Mouse (Mus musculus) layer of hippocampus, postnatal 10 days (tissue): Measurements from ENCODE around the gene Lgals3bp. TPM values are rescaled to one million over a fixed set of nuclear protein-coding genes. Genes with fewer than 3 reads are reported as not detected.

ENCODE experiments used
- DNase-seq, 2 experiments: peaks; one replicate each; pipeline ENCODE4 v3.0.0; 2021; ENCODE audit warnings: low spot score in 2 of 2
- total RNA-seq, 2 experiments: library from RNA; stranded (reverse); gene quantifications; 2 replicates each; pipeline ENCODE4 v1.2.3; 2021

Lgals3bp gene
- total RNA-seq, 2 experiments from 2014 or later: 9.3 to 10.7 TPM

GRCm38 (mm10) chr11:118424621-118425335 is 22.9 kb upstream of the Lgals3bp start:
- DNase-seq: no peak

- DNase-seq: peak; percentile 87
Measured at GRCm38 (mm10) chr11:118423266-118423971, 21.5 kb upstream of the Lgals3bp start.

- DNase-seq: no peak
Measured at GRCm38 (mm10) chr11:118420261-118420660, 18.4 kb upstream of the Lgals3bp start.

GRCm38 (mm10) chr11:118418834-118419504 is 17.1 kb upstream of the Lgals3bp start, which contains the start of gene Cant1:
Gene Cant1 (minus strand): TSS chr11:118419086.
- DNase-seq: peak; percentile 97

- DNase-seq: no peak
Measured at GRCm38 (mm10) chr11:118418442-118418833, 16.5 kb upstream of the Lgals3bp start.

- DNase-seq: no peak
Measured at GRCm38 (mm10) chr11:118417496-118417895, 15.6 kb upstream of the Lgals3bp start.

GRCm38 (mm10) chr11:118416046-118416445 is 14.2 kb upstream of the Lgals3bp start:
- DNase-seq: no peak

- no peak for DNase-seq
Measured at GRCm38 (mm10) chr11:118415630-118416029, 13.7 kb upstream of the Lgals3bp start.

- DNase-seq: no peak
Measured at GRCm38 (mm10) chr11:118414270-118414669, 12.4 kb upstream of the Lgals3bp start.

- no peak for DNase-seq
Measured at GRCm38 (mm10) chr11:118413055-118413454, 11.2 kb upstream of the Lgals3bp start.

- DNase-seq: no peak
Measured at GRCm38 (mm10) chr11:118412601-118413000, 10.7 kb upstream of the Lgals3bp start.

- DNase-seq: no peak
Measured at GRCm38 (mm10) chr11:118411271-118411670, 9.4 kb upstream of the Lgals3bp start.

GRCm38 (mm10) chr11:118410479-118410878 is 8.6 kb upstream of the Lgals3bp start:
- DNase-seq: no peak

GRCm38 (mm10) chr11:118410073-118410444 is 8.2 kb upstream of the Lgals3bp start:
- no peak for DNase-seq

GRCm38 (mm10) chr11:118409106-118410072 is 7.5 kb upstream of the Lgals3bp start:
- DNase-seq: no peak

GRCm38 (mm10) chr11:118408051-118408740 is 6.3 kb upstream of the Lgals3bp start:
- DNase-seq: no peak

- DNase-seq: peak; percentile 63 to 74
Measured at GRCm38 (mm10) chr11:118407318-118407910, 5.5 kb upstream of the Lgals3bp start.

- no peak for DNase-seq
Measured at GRCm38 (mm10) chr11:118406521-118406920, 4.6 kb upstream of the Lgals3bp start.

- no peak for DNase-seq
Measured at GRCm38 (mm10) chr11:118405311-118405710, 3.4 kb upstream of the Lgals3bp start.
